Mouse (Mus musculus) kidney, adult 2 months (tissue): ENCODE results near the gene Kdf1. TPM values are rescaled to one million over a fixed set of nuclear protein-coding genes. Genes with fewer than 3 reads are reported as not detected.

ENCODE experiments used
- DNase-seq: peaks from one replicate; pipeline ENCODE4 v3.0.0; 2021
- H3K27ac ChIP-seq: fragments of 200-500 bp; 2 replicates; pipeline ENCODE4 v1.5.1; 2012; ENCODE audit warnings: low read depth, low read length, control low read depth, inconsistent platforms; ENCODE audit not compliant: insufficient read depth
- H3K27me3 ChIP-seq: fragments of 200-500 bp; replicated peaks from 2 replicates; pipeline ENCODE4 v1.6.1; 2012; ENCODE audit warnings: mild to moderate bottlenecking, moderate library complexity, low read length, inconsistent platforms; ENCODE audit not compliant: control insufficient read depth, insufficient read depth
- H3K36me3 ChIP-seq: fragments of 200-500 bp; 2 replicates; pipeline ENCODE4 v1.6.1; 2012; ENCODE audit warnings: mild to moderate bottlenecking, moderate library complexity, low read length, inconsistent platforms; ENCODE audit not compliant: control insufficient read depth, insufficient read depth
- H3K4me1 ChIP-seq: fragments of 200-500 bp; 2 replicates; pipeline ENCODE4 v1.6.1; 2011; ENCODE audit warnings: low read length; ENCODE audit not compliant: control insufficient read depth, insufficient read depth
- H3K4me3 ChIP-seq: fragments of 200-500 bp; 2 replicates; pipeline ENCODE4 v1.5.1; 2011; ENCODE audit warnings: mild to moderate bottlenecking, low read depth, low read length, control low read depth; ENCODE audit not compliant: insufficient read depth
- CTCF ChIP-seq: fragments of 200-500 bp; conservative IDR thresholded peaks from 2 replicates; pipeline ENCODE4 v1.5.1; 2011; ENCODE audit warnings: low read depth, mild to moderate bottlenecking, control low read depth, low read length, moderate library complexity, mixed read lengths; ENCODE audit not compliant: insufficient read depth, insufficient read length
- POLR2A ChIP-seq: fragments of 200-500 bp; IDR thresholded peaks from one replicate; pipeline ENCODE4 v1.6.1; 2011; ENCODE audit warnings: low read depth, low read length, control low read depth
- WGBS: fragments of 180-500 bp; shearing (Covaris S2); methylation state at CpG from one replicate; pipeline ENCODE4 v1.1.7; 2018; 5-methylcytosine and 5-hydroxymethylcytosine counted together
- polyA plus RNA-seq: library from polyadenylated mRNA; depleted of rRNA; stranded (reverse); fragments of >200 nt; gene quantifications from 2 replicates; pipeline ENCODE4 v1.2.3, GENCODE M21; 2012; rRNA removed

Kdf1 gene
- 39.7 and 42.3 TPM in 2 replicates for polyA plus RNA-seq

DNA sequence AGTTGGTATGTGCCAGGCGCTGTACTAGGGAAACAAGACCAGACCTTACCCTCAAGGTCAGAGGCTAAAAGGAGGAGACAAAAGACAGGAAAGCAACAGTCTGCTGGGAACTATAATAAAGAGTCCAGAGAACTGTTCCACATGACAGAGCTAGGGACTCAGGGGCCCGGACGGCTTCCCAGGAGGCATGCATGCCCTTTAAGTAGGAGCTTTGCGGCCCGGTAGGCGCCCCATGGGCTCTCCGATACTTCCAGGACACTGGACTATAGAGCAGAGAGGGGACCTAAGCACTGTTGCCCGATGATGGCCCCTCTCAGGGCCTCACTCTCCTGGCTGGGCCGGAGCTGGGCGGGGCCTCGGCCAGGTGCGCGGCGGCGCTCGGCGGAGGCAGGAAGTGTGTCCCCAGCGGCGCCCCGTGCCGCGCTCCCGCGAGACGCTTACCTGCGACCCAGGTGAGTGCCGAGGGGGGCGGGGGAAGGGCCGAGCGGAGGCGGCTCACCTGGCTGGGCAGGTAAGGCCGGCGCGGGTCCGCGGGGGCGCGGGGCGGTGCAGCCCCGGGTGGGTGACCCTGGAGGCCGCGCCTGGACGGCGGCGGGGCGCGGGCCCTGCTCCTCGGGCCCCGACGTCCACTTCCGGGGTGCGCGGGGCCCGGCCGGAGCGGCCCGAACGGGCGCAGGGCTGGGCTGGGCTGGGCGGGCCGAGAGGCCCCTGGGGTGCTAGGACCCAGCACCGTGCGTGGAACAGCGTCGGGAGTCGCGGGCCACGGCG lies at the start of gene Kdf1:
Gene Kdf1 (plus strand): TSS at position 363 of the 768 bp plus-strand sequence.
- DNase-seq: peak; percentile 87
- WGBS: 3% methylated on average over 69 of the region's 69 CpGs
- peak within 1 kb of the TSS; percentile 69 for H3K27ac ChIP-seq

GRCm38 (mm10) chr4:133469122-133469521 lies 49.6 kb upstream of the Kdf1 start:
- Histone ChIP-seq H3K36me3 (no peaks in the 10 kb centered on the region), H3K4me1 (no peaks in the 10 kb centered on the region), H3K27ac (no peak overlapping the region), H3K27me3 (no peaks in the 10 kb centered on the region), H3K4me3 (no peak overlapping the region)
- DNase-seq: peak; percentile 40
- 32% methylated on average over 12 of the region's 12 CpGs for WGBS
- TF ChIP-seq CTCF (no peak), POLR2A (no peak)

More for the DNA sequence above, at the start of gene Kdf1:
- TF ChIP-seq POLR2A: peak; percentile 51
- TF ChIP-seq CTCF: no peak
- Histone ChIP-seq H3K4me1 (peaks cover 14% of the 10 kb centered on the region; the same call in 1 of the 2 replicates), H3K27me3 (no peaks in the 10 kb centered on the region), H3K36me3 (no peaks in the 10 kb centered on the region), H3K4me3 (peak within 1 kb of the TSS; percentile 73)

DNA sequence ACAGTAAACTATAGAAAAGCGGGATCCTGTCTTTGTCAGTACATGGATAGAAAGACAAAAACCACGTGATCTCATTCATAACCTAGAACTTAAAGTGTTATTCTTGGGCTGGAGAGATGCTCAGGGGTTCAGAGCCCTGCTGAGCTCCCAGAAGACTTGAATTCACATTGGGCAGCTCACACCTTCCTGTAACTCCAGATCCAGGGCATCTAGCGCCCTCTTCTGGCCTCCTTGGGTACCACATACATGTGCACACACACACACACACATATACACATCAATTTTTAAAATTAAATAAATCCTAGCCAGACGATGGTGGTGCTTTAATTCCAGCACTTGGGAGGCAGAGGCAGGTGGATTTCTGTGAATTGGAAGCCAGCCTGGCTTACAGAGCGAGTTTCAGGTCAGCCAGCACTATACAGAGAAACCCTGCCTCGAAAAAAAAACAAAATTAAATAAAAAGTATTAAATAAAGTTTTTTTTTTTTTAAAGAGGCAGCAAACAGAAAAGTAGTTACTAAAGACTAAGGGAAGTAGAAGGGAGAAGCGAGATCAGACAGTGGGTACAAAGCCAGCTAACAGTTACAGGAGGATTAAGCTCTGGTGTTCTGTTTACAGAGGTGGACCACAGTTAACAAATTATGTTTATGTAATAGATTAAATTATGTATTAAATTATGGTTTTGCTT lies 47.5 kb upstream of the Kdf1 start:
- DNase-seq: no peak

GRCm38 (mm10) chr4:133473833-133474232 lies 44.9 kb upstream of the Kdf1 start:
- DNase-seq: no peak
- no peaks in the 10 kb centered on the region for H3K27me3 ChIP-seq
- no peaks in the 10 kb centered on the region for H3K36me3 ChIP-seq
- 84% methylated on average over 2 of the region's 2 CpGs for WGBS
- no peak overlapping the region for H3K4me3 ChIP-seq
- H3K4me1 ChIP-seq: no peaks in the 10 kb centered on the region
- TF ChIP-seq POLR2A: no peak
- H3K27ac ChIP-seq: no peak overlapping the region

More for the DNA sequence above, 47.5 kb upstream of the Kdf1 start:
- no peak for TF ChIP-seq POLR2A
- TF ChIP-seq CTCF: no peak
- H3K4me1 ChIP-seq: no peaks in the 10 kb centered on the region
- H3K36me3 ChIP-seq: no peaks in the 10 kb centered on the region
- 81% methylated on average over 7 of the region's 7 CpGs for WGBS
- H3K27ac ChIP-seq: no peak overlapping the region
- no peak overlapping the region for H3K4me3 ChIP-seq
- no peaks in the 10 kb centered on the region for H3K27me3 ChIP-seq

GRCm38 (mm10) chr4:133479458-133480184 lies 39.1 kb upstream of the Kdf1 start, which contains the start of gene Tent5b:
Gene Tent5b (plus strand): TSS chr4:133480132.
- H3K4me3 ChIP-seq: peak within 1 kb of the TSS; percentile 49
- DNase-seq: peak; percentile 100
- H3K36me3 ChIP-seq: no peaks in the 10 kb centered on the region
- WGBS: 3% methylated on average over 29 of the region's 29 CpGs
- H3K27me3 ChIP-seq: no peaks in the 10 kb centered on the region
- no peak within 1 kb of the TSS; the same call in 1 of the 2 replicates for H3K27ac ChIP-seq
- H3K4me1 ChIP-seq: peaks cover 5% of the 10 kb centered on the region; the same call in 1 of the 2 replicates
- no peak for TF ChIP-seq POLR2A
- TF ChIP-seq CTCF: peak; percentile 88

GRCm38 (mm10) chr4:133480185-133480537 lies 38.6 kb upstream of the Kdf1 start:
- Histone ChIP-seq H3K4me3 (peak overlapping the region; percentile 49), H3K27ac (no peak overlapping the region; the same call in 1 of the 2 replicates), H3K36me3 (no peaks in the 10 kb centered on the region), H3K27me3 (no peaks in the 10 kb centered on the region), H3K4me1 (peaks cover 5% of the 10 kb centered on the region; the same call in 1 of the 2 replicates)
- no peak for TF ChIP-seq CTCF
- no peak for TF ChIP-seq POLR2A
- no peak for DNase-seq
- WGBS: 3% methylated on average over 34 of the region's 34 CpGs
